Mouse (Mus musculus) megakaryocyte, embryonic 14.5 days (primary cell): ENCODE measurements around the gene Lhfpl2.

ENCODE experiments used
- FLI1 ChIP-seq: IDR thresholded peaks from 2 replicates; pipeline ENCODE4 v1.6.1; 2012; ENCODE audit warnings: low read length, inconsistent platforms, mixed read lengths
- GATA1 ChIP-seq: IDR thresholded peaks from 3 replicates; pipeline ENCODE4 v1.6.1; 2012; ENCODE audit warnings: mixed read lengths, low read length, inconsistent platforms, borderline replicate concordance

- TF ChIP-seq GATA1 (no peak), FLI1 (no peak)
Observed at GRCm38 (mm10) chr13:94104866-94105475, 47.4 kb downstream of the Lhfpl2 start.
